Mouse (Mus musculus): ENCODE measurements around the gene Proser2. TPM values are rescaled to one million over a fixed set of nuclear protein-coding genes. Genes with fewer than 3 reads are reported as not detected.

The Proser2 gene
- polyA plus RNA-seq (2015; fragmentation: Nextera tagmentation; extraction: Ambion mirVana): 3.3 and 3.4 TPM in 2 replicates

GRCm38 (mm10) chr2:6129555-6130355 lies at the start of gene Proser2:
Proser2 (minus strand) TSS chr2:6130211.
- Histone ChIP-seq H3K4me3 (replicated peaks) (peak within 1 kb of the TSS; percentile 61), H3K9me3 (no peaks in the 10 kb centered on the region), H3K4me1 (replicated peaks) (0 out of 2 replicates have a peak, but pooled peaks cover 7% of the 10 kb centered on the region), H3K36me3 (no peaks in the 10 kb centered on the region), H3K27me3 (peaks cover 29% of the 10 kb centered on the region), H3K27ac (no peak within 1 kb of the TSS), H3K9ac (replicated peaks) (peak within 1 kb of the TSS; percentile 58), H3K4me2 (replicated peaks) (peak within 1 kb of the TSS; percentile 81)
- WGBS: under 1% methylated on average over 83 of the region's 83 CpGs
- ATAC-seq: peak; percentile 94

GRCm38 (mm10) chr2:6179749-6180117 lies 49.7 kb upstream of the Proser2 start:
- no peak overlapping the region for H3K4me3 ChIP-seq (replicated peaks)
- no peaks in the 10 kb centered on the region for H3K4me1 ChIP-seq (replicated peaks)
- no peaks in the 10 kb centered on the region for H3K36me3 ChIP-seq
- no peaks in the 10 kb centered on the region for H3K27me3 ChIP-seq
- no peak overlapping the region for H3K27ac ChIP-seq
- no peak for ATAC-seq
- no peak overlapping the region for H3K4me2 ChIP-seq (replicated peaks)
- 94% methylated on average over 1 of the region's 1 CpGs for WGBS
- H3K9me3 ChIP-seq: no peaks in the 10 kb centered on the region
- no peak overlapping the region for H3K9ac ChIP-seq (replicated peaks)

GRCm38 (mm10) chr2:6178901-6179748 lies 49.1 kb upstream of the Proser2 start:
- no peaks in the 10 kb centered on the region for H3K4me1 ChIP-seq (replicated peaks)
- no peak overlapping the region for H3K4me2 ChIP-seq (replicated peaks)
- 90% methylated on average over 15 of the region's 16 CpGs for WGBS
- no peaks in the 10 kb centered on the region for H3K36me3 ChIP-seq
- no peak for ATAC-seq
- no peaks in the 10 kb centered on the region for H3K27me3 ChIP-seq
- no peaks in the 10 kb centered on the region for H3K9me3 ChIP-seq
- H3K9ac ChIP-seq (replicated peaks): no peak overlapping the region
- no peak overlapping the region for H3K4me3 ChIP-seq (replicated peaks)
- no peak overlapping the region for H3K27ac ChIP-seq

DNA sequence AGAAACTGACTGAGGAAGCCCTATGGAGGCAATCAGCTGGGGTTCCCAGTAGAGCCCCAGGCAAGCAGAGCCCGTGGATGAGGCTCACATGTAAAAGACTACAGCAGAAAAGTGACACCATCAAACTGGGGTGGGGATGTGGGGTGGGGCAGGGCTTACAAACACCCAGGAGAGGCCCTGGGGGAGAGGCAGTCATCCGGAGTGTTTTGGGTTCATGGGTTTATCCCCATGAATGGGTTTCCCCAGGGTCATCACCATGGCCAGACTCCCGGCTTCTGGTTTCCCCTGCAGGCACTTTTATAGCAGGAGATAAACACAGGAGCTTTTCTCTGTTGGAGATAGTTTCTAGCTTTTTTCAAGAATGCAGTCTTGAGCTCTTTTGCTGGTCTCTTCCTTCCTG lies 43.0 kb upstream of the Proser2 start:
- no peak for ATAC-seq
- Histone ChIP-seq H3K27ac (no peak overlapping the region), H3K9me3 (0 out of 2 replicates have a peak, but pooled peaks cover 3% of the 10 kb centered on the region), H3K4me2 (replicated peaks) (no peak overlapping the region), H3K4me3 (replicated peaks) (no peak overlapping the region), H3K36me3 (no peaks in the 10 kb centered on the region), H3K27me3 (no peaks in the 10 kb centered on the region), H3K9ac (replicated peaks) (no peak overlapping the region), H3K4me1 (replicated peaks) (no peaks in the 10 kb centered on the region)
- WGBS: 60% methylated on average over 3 of the region's 3 CpGs

DNA sequence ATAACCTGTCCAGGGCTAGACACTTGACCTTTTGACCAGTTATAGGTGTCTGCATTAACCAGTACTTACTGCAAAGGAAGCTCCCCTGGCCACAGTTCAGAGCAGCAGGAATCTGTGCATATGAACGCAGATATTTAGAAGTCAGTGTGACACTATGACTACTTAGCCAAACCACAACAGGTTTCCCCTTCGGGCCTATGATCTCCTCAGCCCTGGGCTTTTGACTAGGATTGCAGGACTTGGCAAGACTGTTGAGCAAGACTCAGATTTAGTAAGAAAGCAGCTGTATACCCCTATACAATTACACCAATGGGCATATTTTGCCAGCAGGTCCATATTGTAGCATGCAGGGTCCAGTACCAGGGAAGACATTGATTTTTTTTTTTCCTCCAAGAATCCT lies 38.5 kb upstream of the Proser2 start:
- 0 out of 2 replicates have a peak, but pooled peaks cover 3% of the 10 kb centered on the region for H3K9me3 ChIP-seq
- no peak overlapping the region for H3K9ac ChIP-seq (replicated peaks)
- no peaks in the 10 kb centered on the region for H3K36me3 ChIP-seq
- no peak overlapping the region for H3K27ac ChIP-seq
- H3K4me2 ChIP-seq (replicated peaks): no peak overlapping the region
- H3K27me3 ChIP-seq: no peaks in the 10 kb centered on the region
- ATAC-seq: no peak
- H3K4me1 ChIP-seq (replicated peaks): no peaks in the 10 kb centered on the region
- no peak overlapping the region for H3K4me3 ChIP-seq (replicated peaks)
- WGBS: 92% methylated on average over 2 of the region's 2 CpGs

DNA sequence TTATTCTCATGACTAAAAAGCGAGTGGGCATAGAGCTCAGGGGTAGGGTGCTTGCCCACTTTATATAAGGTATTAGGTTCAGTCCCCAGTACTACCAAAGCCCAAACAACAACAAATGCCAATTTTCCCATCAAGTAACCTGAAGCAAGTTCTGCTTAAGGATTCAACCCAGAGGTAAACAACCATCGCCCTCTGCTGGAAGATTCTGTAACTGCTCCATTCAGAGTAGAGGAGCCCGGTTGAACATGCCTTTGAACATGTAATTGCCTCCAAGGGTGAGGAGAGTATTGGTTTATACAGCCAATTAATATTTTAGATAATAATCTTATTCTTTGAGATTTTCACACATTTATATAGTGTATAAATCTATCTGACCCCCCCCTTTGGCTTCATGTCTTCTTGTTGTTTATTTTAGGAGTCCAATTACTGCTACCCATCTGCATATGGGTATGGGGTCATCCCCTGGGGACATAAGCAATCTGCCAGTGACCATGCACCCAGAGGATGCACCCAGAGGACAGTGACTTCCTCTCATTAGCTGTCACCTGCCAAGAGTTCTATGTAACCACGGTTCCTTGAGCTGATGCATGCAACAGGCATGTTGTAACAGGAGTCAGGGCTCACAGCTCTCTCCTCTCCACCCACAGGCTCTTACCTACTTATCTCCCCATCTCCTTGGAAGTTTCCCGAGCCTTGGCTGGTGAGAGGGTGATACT lies 38.0 kb upstream of the Proser2 start:
- H3K4me3 ChIP-seq (replicated peaks): no peak overlapping the region
- no peaks in the 10 kb centered on the region for H3K27me3 ChIP-seq
- no peak overlapping the region for H3K9ac ChIP-seq (replicated peaks)
- 0 out of 2 replicates have a peak, but pooled peaks cover 3% of the 10 kb centered on the region for H3K9me3 ChIP-seq
- H3K4me2 ChIP-seq (replicated peaks): no peak overlapping the region
- no peak overlapping the region for H3K27ac ChIP-seq
- ATAC-seq: peak; percentile 65
- no peaks in the 10 kb centered on the region for H3K36me3 ChIP-seq
- WGBS: 36% methylated on average over 5 of the region's 5 CpGs
- no peaks in the 10 kb centered on the region for H3K4me1 ChIP-seq (replicated peaks)

- no peak overlapping the region for H3K27ac ChIP-seq
- WGBS: 86% methylated on average over 6 of the region's 6 CpGs
- no peak overlapping the region for H3K9ac ChIP-seq (replicated peaks)
- ATAC-seq: no peak
- no peaks in the 10 kb centered on the region for H3K4me1 ChIP-seq (replicated peaks)
- no peaks in the 10 kb centered on the region for H3K27me3 ChIP-seq
- no peak overlapping the region for H3K4me2 ChIP-seq (replicated peaks)
- no peak overlapping the region for H3K4me3 ChIP-seq (replicated peaks)
- no peaks in the 10 kb centered on the region for H3K36me3 ChIP-seq
- H3K9me3 ChIP-seq: no peaks in the 10 kb centered on the region
Observed at GRCm38 (mm10) chr2:6165771-6166170, 35.8 kb upstream of the Proser2 start.

GRCm38 (mm10) chr2:6164606-6165290 lies 34.7 kb upstream of the Proser2 start:
- Histone ChIP-seq H3K9me3 (no peaks in the 10 kb centered on the region), H3K4me2 (replicated peaks) (no peak overlapping the region), H3K9ac (replicated peaks) (no peak overlapping the region), H3K4me1 (replicated peaks) (no peaks in the 10 kb centered on the region), H3K27me3 (no peaks in the 10 kb centered on the region), H3K27ac (no peak overlapping the region), H3K4me3 (replicated peaks) (no peak overlapping the region), H3K36me3 (no peaks in the 10 kb centered on the region)
- ATAC-seq: no peak
- 75% methylated on average over 16 of the region's 16 CpGs for WGBS

- no peak overlapping the region for H3K27ac ChIP-seq
Observed at GRCm38 (mm10) chr2:6162366-6163040, 32.5 kb upstream of the Proser2 start.

DNA sequence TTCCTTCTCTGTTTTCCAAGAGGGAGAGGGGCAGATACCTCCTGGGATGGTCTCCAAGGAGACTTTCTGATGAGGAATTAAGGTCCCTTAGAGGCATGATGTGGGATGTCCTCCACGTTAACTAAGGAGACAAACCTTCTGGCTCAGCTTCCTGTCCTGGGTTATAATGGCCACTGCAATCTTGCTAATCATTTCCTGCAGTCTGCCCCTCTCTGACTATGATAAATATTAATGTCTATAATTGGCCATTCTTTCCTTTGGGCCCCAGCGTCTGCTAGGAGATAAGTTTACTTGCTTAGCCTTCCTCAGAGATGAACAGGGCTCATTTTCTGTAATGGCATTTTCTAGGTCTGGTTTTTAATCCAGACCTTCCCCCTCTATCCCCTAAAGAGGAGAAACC lies 29.7 kb upstream of the Proser2 start:
- no peak for ATAC-seq
- WGBS: 66% methylated on average over 2 of the region's 2 CpGs
- Histone ChIP-seq H3K36me3 (no peaks in the 10 kb centered on the region), H3K9me3 (no peaks in the 10 kb centered on the region), H3K27me3 (no peaks in the 10 kb centered on the region), H3K27ac (no peak overlapping the region), H3K9ac (replicated peaks) (no peak overlapping the region), H3K4me1 (replicated peaks) (no peaks in the 10 kb centered on the region), H3K4me3 (replicated peaks) (no peak overlapping the region), H3K4me2 (replicated peaks) (no peak overlapping the region)

More at GRCm38 (mm10) chr2:6162366-6163040, 32.5 kb upstream of the Proser2 start:
- 76% methylated on average over 6 of the region's 6 CpGs for WGBS
- Histone ChIP-seq H3K4me1 (replicated peaks) (no peaks in the 10 kb centered on the region), H3K4me3 (replicated peaks) (no peak overlapping the region), H3K4me2 (replicated peaks) (no peak overlapping the region), H3K9me3 (no peaks in the 10 kb centered on the region), H3K36me3 (no peaks in the 10 kb centered on the region), H3K27me3 (no peaks in the 10 kb centered on the region), H3K9ac (replicated peaks) (no peak overlapping the region)
- no peak for ATAC-seq

GRCm38 (mm10) chr2:6159219-6159618 lies 29.2 kb upstream of the Proser2 start:
- no peak overlapping the region for H3K4me3 ChIP-seq (replicated peaks)
- H3K36me3 ChIP-seq: no peaks in the 10 kb centered on the region
- no peaks in the 10 kb centered on the region for H3K27me3 ChIP-seq
- H3K27ac ChIP-seq: no peak overlapping the region
- H3K9ac ChIP-seq (replicated peaks): no peak overlapping the region
- H3K4me2 ChIP-seq (replicated peaks): no peak overlapping the region
- ATAC-seq: no peak
- WGBS: 94% methylated on average over 9 of the region's 9 CpGs
- no peaks in the 10 kb centered on the region for H3K4me1 ChIP-seq (replicated peaks)
- no peaks in the 10 kb centered on the region for H3K9me3 ChIP-seq
